Mouse (Mus musculus) cerebellum, adult 2 months (tissue): ENCODE data around the gene Rab3d.

Experiments
- CTCF ChIP-seq: fragments of 200-500 bp; IDR thresholded peaks from 2 replicates; pipeline ENCODE4 v1.5.1; 2011; ENCODE audit warnings: low read depth, mild to moderate bottlenecking, control low read depth, low read length, moderate library complexity, borderline replicate concordance; ENCODE audit not compliant: insufficient read depth
- POLR2A ChIP-seq: fragments of 200-500 bp; IDR thresholded peaks from 2 replicates; pipeline ENCODE4 v1.6.1; 2011; ENCODE audit warnings: low read length, control low read depth, borderline replicate concordance; ENCODE audit not compliant: insufficient read depth

- TF ChIP-seq CTCF (no peak), POLR2A (no peak)
Measured at GRCm38 (mm10) chr9:21934021-21934420, 16.0 kb upstream of the Rab3d start.
